Mouse (Mus musculus) midbrain, embryonic 13.5 days (tissue): ENCODE measurements around the gene Il15ra. TPM values are rescaled to one million over a fixed set of nuclear protein-coding genes. Genes with fewer than 3 reads are reported as not detected.

Source experiments
- ATAC-seq: fragments of 200-750 bp; cut with Nextera tagmentation; 2 replicates; pipeline ENCODE4 v1.8.0; 2017; ENCODE audit warnings: mild to moderate bottlenecking, moderate TSS enrichment, moderate library complexity
- H3K27ac ChIP-seq: fragments of 300-500 bp; sonication (generic); 2 replicates; pipeline ENCODE4 v1.5.1; 2015; ENCODE audit warnings: inconsistent platforms, mild to moderate bottlenecking, moderate library complexity
- H3K27me3 ChIP-seq: fragments of 300-500 bp; sonication (generic); 2 replicates; pipeline ENCODE4 v1.6.1; 2015; ENCODE audit warnings: mild to moderate bottlenecking, inconsistent platforms
- H3K36me3 ChIP-seq: fragments of 300-500 bp; sonication (generic); 2 replicates; pipeline ENCODE4 v1.6.1; 2015; ENCODE audit warnings: mild to moderate bottlenecking, inconsistent platforms
- H3K4me1 ChIP-seq: fragments of 300-500 bp; sonication (generic); replicated peaks from 2 replicates; pipeline ENCODE4 v1.6.1; 2015; ENCODE audit warnings: inconsistent platforms
- H3K4me2 ChIP-seq: fragments of 300-500 bp; sonication (generic); replicated peaks from 2 replicates; pipeline ENCODE4 v1.6.1; 2015; ENCODE audit warnings: moderate library complexity, mild to moderate bottlenecking, inconsistent platforms
- H3K4me3 ChIP-seq: fragments of 300-500 bp; sonication (generic); replicated peaks from 2 replicates; pipeline ENCODE4 v1.5.1; 2015; ENCODE audit warnings: mild to moderate bottlenecking, inconsistent platforms
- H3K9ac ChIP-seq: fragments of 300-500 bp; sonication (generic); replicated peaks from 2 replicates; pipeline ENCODE4 v1.6.1; 2015; ENCODE audit warnings: mild to moderate bottlenecking, inconsistent platforms
- H3K9me3 ChIP-seq: fragments of 300-500 bp; sonication (generic); 2 replicates; pipeline ENCODE4 v1.6.1; 2016; ENCODE audit warnings: mild to moderate bottlenecking, inconsistent platforms
- WGBS: fragments of 180-500 bp; shearing (Covaris S2); methylation state at CpG from one replicate; pipeline ENCODE4 v1.1.7; 2015; 5-methylcytosine and 5-hydroxymethylcytosine counted together
- polyA plus RNA-seq: library from polyadenylated mRNA; unstranded; fragments of >200 nt; fragmentation: Nextera tagmentation; extraction: Ambion mirVana; gene quantifications from 2 replicates; pipeline ENCODE4 v1.2.1, GENCODE M21; 2015

Il15ra gene
- 1.1 and 1.3 TPM in 2 replicates for polyA plus RNA-seq

GRCm38 (mm10) chr2:11705201-11706025 is at the start of gene Il15ra:
Gene Il15ra (plus strand): TSS chr2:11705290.
- H3K27ac ChIP-seq, result no peak within 1 kb of the TSS
- H3K4me2 ChIP-seq, result peak within 1 kb of the TSS; percentile 91
- WGBS, result under 1% methylated on average over 37 of the region's 37 CpGs
- ATAC-seq, result peak; percentile 84
- H3K9ac ChIP-seq, result peak within 1 kb of the TSS; percentile 62
- H3K4me3 ChIP-seq, result peak within 1 kb of the TSS; percentile 50
- H3K9me3 ChIP-seq, result no peaks in the 10 kb centered on the region
- no peaks in the 10 kb centered on the region for H3K36me3 ChIP-seq
- H3K27me3 ChIP-seq, result peaks cover 40% of the 10 kb centered on the region
- H3K4me1 ChIP-seq, result peaks cover 18% of the 10 kb centered on the region

GRCm38 (mm10) chr2:11657581-11657980 is 47.5 kb upstream of the Il15ra start:
- no peak overlapping the region for H3K9ac ChIP-seq
- no peaks in the 10 kb centered on the region for H3K9me3 ChIP-seq
- no peaks in the 10 kb centered on the region for H3K27me3 ChIP-seq
- WGBS, result 93% methylated on average over 2 of the region's 2 CpGs
- no peak overlapping the region for H3K27ac ChIP-seq
- no peak for ATAC-seq
- no peaks in the 10 kb centered on the region for H3K36me3 ChIP-seq
- H3K4me1 ChIP-seq, result no peaks in the 10 kb centered on the region
- H3K4me2 ChIP-seq, result no peak overlapping the region
- H3K4me3 ChIP-seq, result no peak overlapping the region

- ATAC-seq, result no peak
- WGBS, result 17% methylated on average over 2 of the region's 2 CpGs
Measured at GRCm38 (mm10) chr2:11659263-11659662, 45.8 kb upstream of the Il15ra start.

GRCm38 (mm10) chr2:11662143-11662906 is 42.8 kb upstream of the Il15ra start:
- H3K27me3 ChIP-seq, result no peaks in the 10 kb centered on the region
- no peaks in the 10 kb centered on the region for H3K36me3 ChIP-seq
- H3K4me3 ChIP-seq, result no peak overlapping the region
- H3K27ac ChIP-seq, result no peak overlapping the region
- H3K4me1 ChIP-seq, result no peaks in the 10 kb centered on the region
- no peak for ATAC-seq
- H3K4me2 ChIP-seq, result no peak overlapping the region
- 86% methylated on average over 6 of the region's 6 CpGs for WGBS
- H3K9ac ChIP-seq, result no peak overlapping the region
- H3K9me3 ChIP-seq, result no peaks in the 10 kb centered on the region

More at GRCm38 (mm10) chr2:11659263-11659662, 45.8 kb upstream of the Il15ra start:
- Histone ChIP-seq H3K4me1 (no peaks in the 10 kb centered on the region), H3K27me3 (no peaks in the 10 kb centered on the region), H3K4me3 (no peak overlapping the region), H3K9me3 (no peaks in the 10 kb centered on the region), H3K9ac (no peak overlapping the region), H3K27ac (no peak overlapping the region), H3K4me2 (no peak overlapping the region), H3K36me3 (no peaks in the 10 kb centered on the region)

- H3K4me1 ChIP-seq, result no peaks in the 10 kb centered on the region
- 100% methylated on average over 1 of the region's 1 CpGs for WGBS
- H3K9ac ChIP-seq, result no peak overlapping the region
- H3K36me3 ChIP-seq, result no peaks in the 10 kb centered on the region
- H3K27me3 ChIP-seq, result no peaks in the 10 kb centered on the region
- no peak overlapping the region for H3K27ac ChIP-seq
- no peak for ATAC-seq
- H3K9me3 ChIP-seq, result no peaks in the 10 kb centered on the region
- H3K4me2 ChIP-seq, result no peak overlapping the region
- H3K4me3 ChIP-seq, result no peak overlapping the region
Measured at GRCm38 (mm10) chr2:11662907-11663230, 42.2 kb upstream of the Il15ra start.

GRCm38 (mm10) chr2:11663961-11664360 is 41.1 kb upstream of the Il15ra start:
- Histone ChIP-seq H3K27me3 (no peaks in the 10 kb centered on the region), H3K36me3 (no peaks in the 10 kb centered on the region), H3K4me2 (peak overlapping the region; percentile 36), H3K4me3 (peak overlapping the region; percentile 11; the same call in 1 of the 2 replicates), H3K9me3 (no peaks in the 10 kb centered on the region), H3K27ac (no peak overlapping the region), H3K9ac (no peak overlapping the region), H3K4me1 (no peaks in the 10 kb centered on the region)
- ATAC-seq, result peak; percentile 95
- WGBS, result 4% methylated on average over 10 of the region's 10 CpGs

GRCm38 (mm10) chr2:11664367-11664766 is 40.7 kb upstream of the Il15ra start:
- 48% methylated on average over 6 of the region's 6 CpGs for WGBS
- Histone ChIP-seq H3K27ac (no peak overlapping the region), H3K4me1 (no peaks in the 10 kb centered on the region), H3K4me3 (peak overlapping the region; percentile 11; the same call in 1 of the 2 replicates), H3K4me2 (peak overlapping the region; percentile 36), H3K27me3 (no peaks in the 10 kb centered on the region), H3K9me3 (no peaks in the 10 kb centered on the region), H3K9ac (no peak overlapping the region), H3K36me3 (no peaks in the 10 kb centered on the region)
- peak; percentile 82 for ATAC-seq

GRCm38 (mm10) chr2:11664806-11665205 is 40.3 kb upstream of the Il15ra start:
- H3K9ac ChIP-seq, result no peak overlapping the region
- H3K4me2 ChIP-seq, result no peak overlapping the region
- H3K36me3 ChIP-seq, result no peaks in the 10 kb centered on the region
- ATAC-seq, result no peak
- no peaks in the 10 kb centered on the region for H3K4me1 ChIP-seq
- H3K27ac ChIP-seq, result no peak overlapping the region
- no peak overlapping the region for H3K4me3 ChIP-seq
- 92% methylated on average over 4 of the region's 4 CpGs for WGBS
- H3K27me3 ChIP-seq, result no peaks in the 10 kb centered on the region
- no peaks in the 10 kb centered on the region for H3K9me3 ChIP-seq

- Histone ChIP-seq H3K27ac (no peak overlapping the region), H3K4me2 (no peak overlapping the region), H3K4me3 (no peak overlapping the region), H3K36me3 (no peaks in the 10 kb centered on the region), H3K27me3 (no peaks in the 10 kb centered on the region), H3K4me1 (no peaks in the 10 kb centered on the region), H3K9me3 (no peaks in the 10 kb centered on the region), H3K9ac (no peak overlapping the region)
- WGBS, result 87% methylated on average over 3 of the region's 3 CpGs
- no peak for ATAC-seq
Measured at GRCm38 (mm10) chr2:11665326-11665725, 39.8 kb upstream of the Il15ra start.

GRCm38 (mm10) chr2:11672144-11672543 is 32.9 kb upstream of the Il15ra start:
- 16% methylated on average over 3 of the region's 3 CpGs for WGBS
- no peaks in the 10 kb centered on the region for H3K4me1 ChIP-seq
- no peak for ATAC-seq
- no peak overlapping the region for H3K27ac ChIP-seq
- H3K4me3 ChIP-seq, result no peak overlapping the region
- no peaks in the 10 kb centered on the region for H3K27me3 ChIP-seq
- no peak overlapping the region for H3K4me2 ChIP-seq
- no peak overlapping the region for H3K9ac ChIP-seq
- H3K36me3 ChIP-seq, result no peaks in the 10 kb centered on the region
- no peaks in the 10 kb centered on the region for H3K9me3 ChIP-seq

- ATAC-seq, result no peak
- Histone ChIP-seq H3K4me3 (no peak overlapping the region), H3K4me1 (no peaks in the 10 kb centered on the region), H3K9ac (no peak overlapping the region), H3K27ac (no peak overlapping the region), H3K36me3 (no peaks in the 10 kb centered on the region), H3K4me2 (no peak overlapping the region), H3K9me3 (no peaks in the 10 kb centered on the region), H3K27me3 (no peaks in the 10 kb centered on the region)
- 79% methylated on average over 7 of the region's 7 CpGs for WGBS
Measured at GRCm38 (mm10) chr2:11679626-11680025, 25.5 kb upstream of the Il15ra start.

- H3K4me1 ChIP-seq, result no peaks in the 10 kb centered on the region
- ATAC-seq, result no peak
- 56% methylated on average over 4 of the region's 4 CpGs for WGBS
Measured at GRCm38 (mm10) chr2:11682712-11683111, 22.4 kb upstream of the Il15ra start.

More at GRCm38 (mm10) chr2:11682712-11683111, 22.4 kb upstream of the Il15ra start:
- Histone ChIP-seq H3K9ac (no peak overlapping the region), H3K27me3 (no peaks in the 10 kb centered on the region), H3K4me2 (no peak overlapping the region), H3K9me3 (no peaks in the 10 kb centered on the region), H3K36me3 (no peaks in the 10 kb centered on the region), H3K4me3 (no peak overlapping the region), H3K27ac (no peak overlapping the region)
